Mouse (Mus musculus) gastrocnemius, adult 8-10 months (tissue): Measurements from ENCODE around the gene Rnasek. TPM values are rescaled to one million over a fixed set of nuclear protein-coding genes. Genes with fewer than 3 reads are reported as not detected.
A peak's percentile ranks its signal among the peaks of the same experiment; 100 is the strongest.

Experiments used
- DNase-seq, 2 experiments: peaks; one replicate each; pipeline ENCODE4 v3.0.0; 2022; ENCODE audit warnings: low spot score in 2 of 2
- total RNA-seq, 4 experiments: library from RNA; stranded (reverse); gene quantifications; 2 replicates each; pipeline ENCODE4 v1.2.4; 2022

Rnasek gene
- total RNA-seq, 4 experiments from 2014 or later = 92.8 to 127 (median 113) TPM

- no peak for DNase-seq
Observed at GRCm38 (mm10) chr11:70218741-70219470, 20.7 kb downstream of the Rnasek start.

- no peak for DNase-seq
Observed at GRCm38 (mm10) chr11:70218039-70218438, 21.6 kb downstream of the Rnasek start.

DNA sequence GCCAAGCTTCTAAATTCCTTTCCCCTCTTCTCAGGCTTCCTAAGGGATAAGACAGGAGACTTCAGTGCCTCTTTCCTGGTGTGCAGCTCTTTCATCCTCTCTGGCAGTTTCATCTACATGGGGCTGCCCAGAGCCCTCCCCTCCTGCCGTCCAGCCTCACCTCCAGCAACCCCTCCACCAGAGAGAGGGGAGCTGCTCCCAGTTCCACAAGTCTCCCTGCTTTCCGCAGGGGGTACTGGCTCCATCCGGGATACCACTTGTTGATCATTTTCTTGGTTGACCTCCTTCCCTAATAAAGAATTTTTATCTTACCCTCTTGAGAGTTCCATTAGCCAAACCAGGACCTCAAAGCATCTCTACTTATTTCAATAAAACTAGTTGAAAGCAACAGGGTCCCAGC is 23.5 kb downstream of the Rnasek start:
- no peak for DNase-seq

DNA sequence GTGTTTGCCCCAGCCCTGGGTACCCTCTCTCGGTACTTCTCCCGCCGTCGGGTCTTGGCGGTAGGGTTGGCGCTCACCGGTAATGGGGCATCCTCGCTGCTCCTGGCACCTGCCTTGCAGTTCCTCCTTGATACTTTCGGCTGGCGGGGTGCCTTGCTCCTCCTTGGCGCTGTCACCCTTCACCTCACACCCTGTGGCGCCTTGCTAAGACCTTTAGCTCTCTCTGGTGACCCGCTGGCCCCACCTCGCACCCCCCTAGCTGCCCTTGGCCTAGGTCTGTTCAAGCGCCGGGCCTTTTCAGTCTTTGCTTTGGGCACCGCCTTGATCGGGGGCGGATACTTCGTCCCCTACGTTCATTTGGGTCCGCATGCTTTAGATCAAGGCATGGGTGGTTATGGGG is 24.3 kb downstream of the Rnasek start:
- DNase-seq = no peak

DNA sequence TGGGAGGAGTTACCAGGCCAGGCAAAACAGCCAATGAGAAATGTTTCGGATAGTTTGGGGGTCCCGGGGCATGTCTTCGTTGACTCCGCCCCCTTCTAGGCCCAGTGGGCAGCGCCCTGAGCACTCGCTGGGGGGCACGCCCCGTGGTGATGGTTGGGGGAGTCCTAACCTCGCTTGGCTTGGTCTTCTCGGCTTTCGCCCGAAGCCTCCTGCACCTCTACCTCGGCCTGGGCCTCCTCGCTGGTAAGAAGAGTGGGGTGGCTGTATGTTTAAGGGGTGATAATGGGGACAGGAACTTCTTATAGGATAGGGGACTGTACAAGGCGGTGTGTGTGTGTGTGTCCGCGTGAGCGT is 24.8 kb downstream of the Rnasek start:
- DNase-seq = no peak

DNA sequence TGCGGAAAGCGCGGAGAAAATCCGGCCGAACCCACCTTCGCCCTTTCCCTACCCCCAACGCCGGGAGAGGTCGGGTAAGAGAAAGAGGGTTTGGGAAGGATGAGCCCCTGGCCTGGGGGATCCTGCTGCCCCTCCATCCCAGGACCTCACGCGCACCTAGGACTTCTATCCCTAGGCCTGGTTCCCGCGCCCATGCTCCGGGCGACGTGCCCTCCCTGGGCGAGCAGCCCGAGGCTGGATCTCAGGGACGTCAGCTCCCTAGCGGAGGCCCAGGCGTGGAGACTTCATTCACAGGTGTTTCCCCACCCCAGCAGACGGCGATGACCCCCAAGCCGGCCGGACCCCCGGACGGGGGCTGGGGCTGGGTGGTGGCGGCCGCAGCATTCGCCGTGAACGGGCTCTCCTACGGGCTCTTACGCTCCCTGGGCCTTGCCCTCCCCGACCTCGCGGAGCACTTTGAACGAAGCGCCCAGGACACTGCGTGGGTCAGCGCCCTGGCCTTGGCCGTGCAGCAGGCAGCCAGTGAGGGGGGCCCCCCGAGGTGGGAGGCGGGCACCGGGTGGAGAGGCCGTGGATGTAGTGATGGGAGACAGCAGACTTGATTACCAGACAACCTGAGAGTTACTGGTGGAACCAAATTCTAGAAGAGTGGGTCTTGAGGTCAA is 25.3 kb downstream of the Rnasek start:
- no peak for DNase-seq

DNA sequence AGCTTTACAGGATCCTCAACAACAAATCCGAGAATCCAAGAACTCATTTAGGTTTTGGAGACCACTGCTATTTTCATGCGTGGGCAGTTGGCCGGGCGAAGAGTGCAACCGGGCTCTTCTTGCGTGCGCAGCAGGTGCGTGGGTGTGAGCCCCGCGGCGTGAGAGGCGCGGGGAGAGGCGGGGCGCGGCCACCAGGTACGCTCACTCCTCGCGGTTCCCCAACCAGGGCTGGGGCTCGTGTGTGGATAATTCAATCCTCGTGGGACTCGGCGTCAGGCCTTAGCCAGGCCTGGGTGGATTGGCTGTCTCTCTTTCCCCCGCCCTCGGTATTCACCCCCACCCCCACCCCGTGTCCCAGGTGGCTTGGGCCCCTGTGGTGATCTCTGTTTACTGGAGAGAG is 25.9 kb downstream of the Rnasek start:
- no peak for DNase-seq

DNA sequence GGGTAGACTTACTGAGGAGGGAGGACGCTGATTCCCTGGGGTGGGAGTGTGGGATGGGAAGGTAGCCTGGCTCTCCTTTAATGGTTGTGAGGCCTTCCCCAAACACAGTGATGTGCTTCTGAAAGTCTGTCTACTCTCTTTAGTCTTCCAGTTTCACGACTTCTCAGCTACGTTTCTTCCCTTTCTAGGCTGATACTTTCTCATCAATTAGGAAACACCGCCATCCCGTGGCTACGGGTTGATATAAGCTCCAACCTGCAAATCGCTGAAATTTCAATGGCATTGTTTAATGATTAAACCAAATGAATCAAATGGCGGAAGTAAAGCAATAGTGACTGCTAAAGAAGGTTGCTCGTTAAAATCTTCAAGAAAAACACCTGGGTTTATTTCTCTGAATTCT is 26.7 kb downstream of the Rnasek start:
- no peak for DNase-seq

GRCm38 (mm10) chr11:70212423-70212822 is 27.2 kb downstream of the Rnasek start, which contains the start of gene Slc16a11:
Gene Slc16a11 (plus strand): TSS chr11:70212752.
- DNase-seq = no peak

DNA sequence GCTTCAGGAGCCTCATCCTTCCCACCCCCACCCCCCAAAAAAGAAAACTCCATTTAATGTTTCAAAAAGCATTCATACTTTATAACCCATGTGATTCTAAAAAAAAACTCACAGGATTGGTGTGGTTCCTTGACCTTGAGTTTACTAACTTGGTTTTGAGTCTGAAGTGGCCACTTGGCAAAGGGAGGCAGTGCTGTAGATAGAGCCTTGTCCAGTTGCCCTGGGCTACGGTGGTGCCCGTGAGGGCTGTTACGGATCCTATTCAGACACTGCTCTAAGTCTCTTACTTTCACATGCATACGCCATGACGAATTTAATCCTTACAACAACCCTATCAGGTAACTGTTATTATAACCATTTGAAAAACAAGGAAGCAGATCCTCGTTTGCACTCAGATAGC is 27.7 kb downstream of the Rnasek start:
- DNase-seq = no peak

DNA sequence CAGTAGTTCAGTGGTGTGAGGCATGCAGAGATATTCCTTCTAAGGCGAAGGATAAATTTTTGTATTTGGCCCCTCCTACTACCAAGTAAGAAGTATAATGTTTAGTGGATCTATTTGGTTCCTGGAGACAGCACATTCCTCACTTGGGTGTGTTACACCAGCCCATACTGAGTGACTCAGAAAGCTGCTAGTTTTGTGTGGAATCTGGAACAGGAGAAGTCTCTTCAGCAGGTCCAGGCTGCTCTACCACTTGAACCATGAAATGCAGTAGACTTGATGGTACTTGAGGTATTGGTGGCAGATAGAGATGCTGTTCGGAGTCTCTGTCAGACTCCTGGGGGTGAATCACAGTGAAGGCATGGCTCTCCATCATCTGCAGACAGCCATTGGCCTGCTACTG is 29.0 kb downstream of the Rnasek start:
- DNase-seq = no peak

DNA sequence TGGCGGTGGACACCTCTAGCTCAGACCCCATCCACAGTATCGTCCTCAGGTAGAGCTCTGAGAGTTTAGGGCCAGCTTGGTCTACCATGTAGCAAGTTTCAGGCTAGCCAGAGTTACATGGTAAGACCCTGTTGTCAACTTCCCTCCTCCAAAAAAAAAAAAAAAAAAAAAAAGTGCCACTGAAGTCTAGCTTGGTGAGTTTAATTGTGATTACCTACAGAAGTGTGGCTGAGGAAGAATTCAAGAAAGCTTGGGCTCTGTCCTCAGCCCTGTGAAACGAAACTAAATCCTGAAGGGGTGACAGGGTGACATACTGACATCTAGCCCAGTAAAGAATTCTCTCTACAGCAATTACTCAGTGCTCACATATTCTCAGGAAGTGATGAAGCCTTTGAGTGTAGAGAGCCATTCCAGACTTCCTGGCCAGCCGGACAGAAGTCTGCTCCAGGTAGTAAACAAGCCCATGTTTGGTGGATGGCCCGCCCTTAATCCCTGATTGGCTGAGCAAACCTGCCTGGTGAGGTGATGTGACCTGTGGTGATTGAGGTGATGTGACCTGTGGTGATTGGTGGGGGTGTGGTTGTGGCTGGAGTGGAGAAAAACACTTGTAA is 30.8 kb downstream of the Rnasek start:
- DNase-seq = no peak

DNA sequence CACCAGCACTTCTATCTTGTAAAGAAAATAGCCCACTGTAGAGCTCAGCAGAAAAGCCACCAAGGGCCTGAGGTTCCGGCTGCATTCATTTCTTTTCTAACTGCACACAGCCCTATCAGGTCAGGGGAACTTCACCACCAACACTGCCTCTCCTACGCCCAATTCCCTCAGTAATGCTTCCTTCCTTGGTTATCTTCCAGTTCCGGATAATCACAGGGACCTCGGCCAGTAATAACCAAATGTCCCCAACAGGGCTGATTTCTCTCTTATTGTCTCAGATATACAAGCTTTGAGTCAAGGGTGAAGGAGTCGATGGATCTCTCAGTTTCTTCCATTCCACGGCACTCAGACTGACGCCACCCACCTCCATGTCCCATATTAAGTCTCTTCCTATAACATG is 32.4 kb downstream of the Rnasek start:
- DNase-seq = no peak

GRCm38 (mm10) chr11:70206801-70207200 is 32.8 kb downstream of the Rnasek start:
- no peak for DNase-seq

DNA sequence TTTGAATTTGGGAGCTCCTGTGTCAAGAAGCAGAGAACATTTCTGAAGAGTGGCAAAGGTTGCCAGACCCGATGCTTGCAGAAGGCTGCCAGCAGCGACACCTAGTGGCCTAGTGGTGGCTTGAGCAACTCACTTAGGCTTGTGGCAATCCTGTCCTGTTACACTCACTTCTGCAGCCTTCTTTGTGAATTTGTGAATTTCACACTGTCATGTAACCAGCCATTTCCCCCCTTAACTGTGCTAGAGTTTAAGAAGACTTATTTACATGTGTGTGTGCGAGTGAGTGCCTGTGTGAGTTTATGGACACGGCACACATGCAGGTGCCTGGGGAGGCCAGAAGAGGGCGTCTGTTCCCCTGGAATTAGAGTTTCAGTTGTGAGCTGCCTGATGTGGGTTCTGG is 38.0 kb downstream of the Rnasek start:
- peak; percentile 57 to 66 for DNase-seq

- no peak for DNase-seq
Observed at GRCm38 (mm10) chr11:70200036-70200608, 39.5 kb downstream of the Rnasek start.

DNA sequence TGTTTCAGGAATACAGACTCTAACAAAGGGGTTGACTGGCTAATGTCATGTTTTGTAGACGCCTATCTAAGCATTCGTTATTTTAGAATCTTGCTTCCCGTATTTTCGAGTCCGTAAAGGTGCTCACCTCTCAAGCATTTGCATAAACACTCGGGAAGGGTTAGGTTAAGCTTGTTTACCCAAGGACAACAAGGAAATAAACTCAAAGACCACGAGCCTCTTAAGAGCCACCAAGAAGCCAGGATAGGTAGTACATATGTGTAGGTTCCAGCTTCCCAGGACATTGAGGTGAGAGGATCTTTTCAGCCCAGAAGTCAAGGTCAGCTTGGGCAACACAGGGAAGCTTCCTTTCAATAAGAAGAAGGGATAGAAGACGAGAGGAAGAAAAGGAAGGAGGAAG is 40.5 kb downstream of the Rnasek start:
- no peak for DNase-seq

- no peak for DNase-seq
Observed at GRCm38 (mm10) chr11:70198332-70198731, 41.3 kb downstream of the Rnasek start.

DNA sequence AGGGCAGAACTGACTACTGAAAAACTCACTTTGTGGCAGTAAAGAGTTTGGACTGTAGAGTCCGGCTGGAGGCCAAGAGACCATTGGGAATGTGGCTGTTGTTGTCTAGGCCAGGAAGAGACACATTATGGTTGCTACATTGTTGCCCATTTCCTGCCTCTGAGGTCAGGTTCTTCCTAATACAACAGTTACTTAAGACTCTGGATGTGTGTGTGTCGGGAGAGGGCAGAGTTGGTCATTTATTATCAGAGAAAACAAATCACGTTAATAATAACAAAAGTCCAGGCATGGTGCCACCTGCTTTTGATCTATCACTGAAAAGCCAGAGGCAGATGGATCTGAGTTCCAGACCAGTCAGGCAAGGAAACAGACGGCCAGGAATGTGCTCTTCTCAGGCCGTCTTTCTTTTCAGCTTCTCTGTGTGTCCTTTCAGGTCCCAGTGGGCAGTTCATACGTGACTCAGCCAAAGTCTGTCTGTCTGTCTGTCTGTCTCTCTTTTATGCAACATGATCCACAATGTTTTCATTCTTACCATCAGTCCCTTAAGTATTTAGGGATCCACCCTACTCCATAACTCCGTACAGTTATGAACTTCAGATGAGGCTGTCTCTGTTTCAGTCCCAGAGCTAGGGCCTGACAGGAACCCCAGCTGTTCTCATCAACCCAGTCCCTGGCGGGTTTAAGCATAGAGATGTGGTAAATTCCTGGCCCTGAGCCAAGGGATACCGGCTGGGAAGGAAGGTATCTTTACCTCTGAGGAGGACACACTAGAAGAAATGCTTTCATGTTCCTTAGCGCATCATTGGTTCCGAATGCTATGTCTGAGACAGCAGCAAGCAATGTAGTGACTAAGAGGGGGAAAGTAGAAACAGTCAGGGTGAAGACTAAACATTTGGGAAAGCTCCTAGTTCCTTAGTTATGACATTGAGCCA is 46.0 kb downstream of the Rnasek start:
- no peak for DNase-seq

- no peak for DNase-seq
Observed at GRCm38 (mm10) chr11:70192157-70192556, 47.5 kb downstream of the Rnasek start.

DNA sequence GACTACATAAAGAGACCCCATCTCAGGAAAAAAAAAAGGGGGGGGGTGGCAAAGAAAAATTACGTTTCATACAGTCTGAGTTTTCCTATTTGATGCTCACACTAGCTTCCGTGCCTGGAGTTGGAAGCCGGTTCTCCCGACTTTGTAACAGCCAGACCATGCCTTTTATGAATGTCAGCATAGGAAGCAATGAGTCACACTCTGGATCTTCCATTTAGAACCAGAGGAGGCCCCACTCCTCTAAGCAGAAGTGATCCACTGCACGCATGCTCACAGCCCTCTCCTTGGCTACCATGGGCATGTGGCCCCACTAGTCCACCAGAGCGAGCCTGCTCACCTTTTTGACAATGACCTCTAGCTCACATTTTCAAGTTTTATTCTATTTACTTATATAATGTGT is 48.5 kb downstream of the Rnasek start:
- no peak for DNase-seq
